Mouse (Mus musculus): ENCODE data around the gene Rnf151.
"Not testable (repeated sequence)": the region's sequence is repeated elsewhere in the genome, so short reads cannot be mapped to it uniquely, and the experiment has no call there.

Gene Rnf151

DNA sequence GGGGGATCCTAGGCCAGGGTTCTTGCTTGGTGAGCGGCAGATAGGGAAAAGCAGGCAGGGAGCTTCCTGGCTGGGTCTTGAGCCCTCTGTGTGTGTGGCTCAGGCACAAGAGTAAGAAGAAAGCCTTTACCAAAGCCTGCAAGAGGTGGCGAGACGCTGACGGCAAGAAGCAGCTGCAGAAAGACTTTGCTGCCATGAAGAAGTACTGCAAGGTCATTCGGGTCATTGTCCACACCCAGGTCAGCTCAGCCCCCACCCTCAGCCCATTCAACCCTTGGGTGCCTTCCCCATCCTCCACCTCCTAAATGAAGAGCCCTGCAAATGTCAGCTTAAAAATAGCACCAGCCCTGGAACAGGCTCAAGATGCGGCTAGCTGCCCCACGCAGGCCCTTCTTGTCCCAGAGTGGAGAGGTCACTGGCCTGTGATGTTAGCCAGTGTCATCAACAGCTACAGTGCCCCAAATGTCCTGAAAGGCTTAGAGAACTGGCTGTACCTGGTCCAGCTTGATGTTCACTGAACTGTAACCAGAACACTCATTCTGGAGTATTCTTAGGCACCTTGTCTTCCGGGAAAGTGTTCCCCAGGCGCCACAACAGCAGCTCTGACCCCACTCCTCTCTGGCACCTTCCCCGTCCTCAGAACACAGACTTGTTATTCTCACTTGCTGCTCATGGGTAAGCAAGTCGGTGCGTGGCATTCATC, 14.5 kb upstream of the Rnf151 start:
- DNase-seq = no peak

DNA sequence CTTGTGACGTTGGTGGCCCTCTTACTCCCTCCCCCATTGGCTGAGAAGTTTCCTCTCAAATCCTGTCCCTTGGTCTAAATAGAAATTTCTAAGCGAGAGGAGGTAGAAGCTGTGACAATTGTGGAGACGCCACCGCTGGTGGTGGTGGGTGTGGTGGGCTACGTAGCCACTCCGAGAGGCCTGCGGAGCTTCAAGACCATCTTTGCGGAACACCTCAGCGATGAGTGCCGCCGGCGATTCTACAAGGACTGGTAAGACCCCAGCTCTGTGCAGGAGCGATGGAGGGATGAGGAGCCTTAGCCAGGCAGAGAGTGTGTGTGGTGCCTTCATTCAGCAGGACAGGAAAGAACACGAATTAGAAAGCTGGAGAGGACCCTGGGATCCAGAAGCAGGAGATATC, 12.9 kb upstream of the Rnf151 start:
- DNase-seq = no peak

DNA sequence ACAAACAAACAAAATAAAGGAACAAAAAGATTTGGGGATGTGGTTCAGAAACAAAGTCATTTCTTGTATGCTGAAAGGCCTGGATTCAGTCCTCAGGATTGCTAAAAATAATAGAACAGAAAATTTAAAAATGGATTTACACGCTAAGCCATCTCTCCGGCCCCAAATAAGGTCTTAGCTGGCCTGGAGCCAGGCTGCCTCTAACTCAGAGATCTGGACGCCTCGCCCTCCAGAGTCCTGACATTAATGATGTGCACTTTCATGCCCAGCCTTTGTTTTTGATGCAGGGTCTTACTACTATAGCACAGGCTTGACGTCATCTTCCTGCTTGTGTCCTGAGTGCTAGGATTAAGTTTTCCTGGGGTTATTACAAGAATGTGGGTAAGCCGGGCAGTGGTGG, 11.2 kb upstream of the Rnf151 start:
- no peak for DNase-seq

DNA sequence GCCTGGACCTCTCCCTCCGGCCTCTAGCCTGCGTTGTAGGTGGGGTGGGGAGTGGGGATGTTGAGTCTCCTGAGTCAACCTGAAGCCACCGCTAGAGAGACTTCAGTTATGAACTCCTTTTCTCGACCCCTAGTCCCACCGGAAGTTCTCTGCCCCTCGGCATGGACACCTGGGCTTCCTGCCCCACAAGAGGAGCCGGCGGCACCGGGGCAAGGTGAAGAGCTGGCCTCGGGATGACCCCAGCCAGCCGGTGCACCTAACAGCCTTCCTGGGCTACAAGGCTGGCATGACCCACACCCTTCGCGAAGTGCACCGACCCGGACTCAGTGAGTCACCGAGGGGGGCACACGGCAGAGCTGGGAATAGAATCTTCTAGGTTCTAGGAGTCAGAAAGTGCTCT, 10.3 kb upstream of the Rnf151 start:
- no peak for DNase-seq

DNA sequence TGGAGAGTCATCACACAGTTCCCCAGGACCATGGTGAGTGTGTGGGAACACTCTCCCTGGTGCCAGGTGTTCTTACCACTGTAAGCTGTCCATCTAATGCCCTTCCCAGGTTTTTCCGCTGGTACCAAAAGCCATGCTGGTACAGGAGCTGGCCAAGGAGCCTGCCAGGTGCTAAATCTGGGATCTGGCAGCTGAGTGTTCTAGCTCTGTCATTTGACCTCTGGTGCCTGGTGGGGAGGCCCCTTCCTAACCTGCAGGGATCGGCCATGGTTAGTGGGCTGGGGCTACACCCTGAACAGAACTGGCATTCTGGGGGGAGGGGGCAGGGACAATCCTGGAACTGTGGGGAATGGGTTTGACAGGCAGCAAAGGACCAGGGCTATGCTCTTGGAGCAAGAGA, 9.8 kb upstream of the Rnf151 start, which contains the start of gene Rpl3l:
TSS of gene Rpl3l (plus strand) at position 203 of the 400 bp plus-strand sequence.
- DNase-seq = no peak

DNA sequence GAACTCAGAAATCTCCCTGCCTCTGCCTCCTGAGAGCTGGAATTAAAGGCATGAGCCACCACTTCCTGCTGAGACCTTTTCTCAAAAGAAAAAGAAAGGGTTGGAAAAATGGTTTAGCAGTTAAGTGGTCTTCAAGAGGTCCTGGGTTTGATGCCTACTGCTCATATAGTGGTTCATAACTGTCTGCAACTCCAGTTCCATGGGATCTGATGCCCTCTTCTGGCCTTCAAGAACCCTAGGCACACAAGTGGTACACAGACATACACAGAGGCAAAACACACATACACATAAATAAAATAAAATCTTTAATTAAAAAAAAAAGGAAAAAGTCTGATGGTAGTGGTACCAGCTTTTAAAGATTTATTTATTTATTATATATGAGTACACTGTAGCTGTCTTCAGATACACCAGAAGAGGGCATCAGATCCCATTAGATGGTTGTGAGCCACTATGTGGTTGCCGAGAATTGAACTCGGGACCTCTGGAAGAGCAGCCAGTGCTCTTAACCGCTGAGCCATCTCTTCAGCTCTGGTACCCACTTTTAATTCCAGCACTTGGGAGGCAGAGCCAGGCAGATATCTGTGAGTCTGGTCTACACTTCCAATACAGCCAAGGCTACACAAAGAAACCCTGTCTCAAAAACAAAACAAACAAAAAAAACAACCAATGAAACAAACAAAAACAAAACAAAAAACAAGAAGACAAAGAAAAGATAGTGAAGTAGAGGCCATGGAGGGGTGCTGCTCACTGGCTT, 8.0 kb upstream of the Rnf151 start:
- no peak for DNase-seq

DNA sequence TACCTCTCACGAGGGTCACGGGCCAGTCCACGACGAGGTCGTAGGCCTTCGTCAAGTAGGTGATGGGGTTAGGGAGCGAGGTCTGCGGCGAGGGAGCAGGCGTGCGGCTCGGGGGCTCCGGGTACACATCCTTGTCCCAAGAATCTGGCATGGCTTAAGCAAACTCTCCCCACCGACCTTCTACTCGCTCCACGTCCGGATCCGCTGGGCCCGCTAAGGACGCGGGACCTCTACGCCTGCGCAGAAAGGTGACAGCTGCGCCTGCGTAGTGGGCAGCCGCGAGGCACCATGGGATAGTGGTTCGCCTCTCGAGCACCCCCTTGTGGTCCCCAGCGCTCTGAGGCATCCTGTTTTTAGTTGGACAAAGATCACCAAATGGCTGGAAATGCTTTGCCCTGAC, 6.3 kb upstream of the Rnf151 start, which contains the start of gene Ndufb10:
TSS of gene Ndufb10 (minus strand) at position 295 of the 400 bp plus-strand sequence.
- peak; percentile 93 to 99 for DNase-seq

DNA sequence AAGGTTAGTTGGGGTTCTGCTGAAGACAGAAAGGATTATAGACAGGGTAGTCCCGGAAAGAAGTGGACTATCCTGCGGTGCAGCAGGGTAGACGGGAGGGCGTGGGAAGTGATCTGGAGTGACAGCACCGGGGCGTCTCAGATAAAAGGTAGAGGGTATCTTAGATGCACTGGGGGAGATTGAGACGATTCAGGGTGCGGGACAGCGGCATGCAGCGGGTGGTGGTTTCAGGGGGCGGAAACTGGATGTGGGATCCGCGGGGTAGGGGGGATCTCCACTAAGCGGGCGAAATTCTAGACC, 6.0 kb upstream of the Rnf151 start:
- no peak for DNase-seq

DNA sequence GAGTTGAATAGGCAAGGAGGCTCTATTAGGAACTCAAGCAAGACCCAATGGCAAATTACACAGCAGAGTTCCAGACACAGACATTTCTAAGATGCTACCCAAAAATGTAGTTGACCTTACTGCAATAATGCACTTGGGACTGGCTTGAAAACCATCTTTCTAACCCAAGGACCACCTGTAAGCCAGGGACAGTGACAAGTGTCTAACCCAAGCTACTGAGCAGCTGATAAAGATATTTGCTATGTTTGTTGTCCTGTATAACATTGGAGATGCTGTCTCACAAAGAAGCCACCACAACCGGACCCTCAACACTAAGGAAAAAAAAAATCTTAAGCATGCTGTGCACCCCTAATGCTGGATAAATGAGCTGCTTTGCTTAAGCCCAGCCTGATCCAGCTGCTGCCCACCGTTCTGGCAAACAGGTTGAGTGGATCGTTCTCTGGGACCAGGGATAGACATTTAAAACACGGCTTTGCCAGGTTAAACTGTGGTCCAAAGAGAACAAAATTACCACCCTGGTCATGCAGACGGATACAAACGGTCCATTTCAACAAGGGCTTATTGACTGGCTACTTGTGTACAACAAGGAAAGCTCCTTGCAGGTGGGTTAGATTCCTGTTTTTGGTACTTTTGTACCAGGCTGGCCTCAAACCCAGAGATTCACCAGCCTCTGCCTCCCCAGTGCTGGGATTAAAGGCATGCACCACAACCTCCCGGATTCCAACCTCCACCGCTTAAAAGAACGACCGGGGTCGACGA, 5.4 kb upstream of the Rnf151 start:
- DNase-seq = no peak

DNA sequence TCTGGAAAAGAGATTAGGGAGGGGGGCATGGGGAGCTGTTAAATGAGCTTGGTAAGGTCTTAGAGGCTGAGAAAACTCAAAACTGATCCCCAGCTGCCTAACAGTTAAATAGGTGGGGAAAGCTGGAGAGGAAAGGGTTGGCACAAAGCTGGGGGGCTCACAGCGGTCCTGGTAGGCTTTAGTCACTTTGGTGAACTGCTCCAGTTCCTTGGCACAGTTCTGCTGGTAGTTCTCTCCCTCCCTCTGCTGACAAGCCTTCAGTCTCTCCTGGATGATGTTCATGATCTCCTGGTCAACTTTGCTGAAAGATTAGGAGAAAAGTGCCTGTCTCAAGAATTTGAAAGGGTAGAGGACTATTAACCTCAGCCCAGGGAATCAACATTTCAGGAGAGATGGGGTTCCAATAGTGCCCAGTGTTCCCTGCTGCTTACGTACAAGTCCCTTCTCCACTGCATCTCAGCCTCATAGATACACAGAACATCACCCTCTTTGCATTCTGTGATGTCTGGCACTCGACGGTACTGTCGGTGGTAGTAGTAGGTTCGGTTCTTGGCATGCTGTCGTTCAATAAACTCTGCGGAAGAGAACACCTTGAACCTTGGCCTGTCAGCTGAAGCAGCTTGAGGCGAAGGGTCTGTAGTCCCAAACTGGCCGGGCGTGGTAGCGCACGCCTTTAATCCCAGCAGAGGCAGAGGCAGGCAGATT, 4.5 kb upstream of the Rnf151 start:
- no peak for DNase-seq

DNA sequence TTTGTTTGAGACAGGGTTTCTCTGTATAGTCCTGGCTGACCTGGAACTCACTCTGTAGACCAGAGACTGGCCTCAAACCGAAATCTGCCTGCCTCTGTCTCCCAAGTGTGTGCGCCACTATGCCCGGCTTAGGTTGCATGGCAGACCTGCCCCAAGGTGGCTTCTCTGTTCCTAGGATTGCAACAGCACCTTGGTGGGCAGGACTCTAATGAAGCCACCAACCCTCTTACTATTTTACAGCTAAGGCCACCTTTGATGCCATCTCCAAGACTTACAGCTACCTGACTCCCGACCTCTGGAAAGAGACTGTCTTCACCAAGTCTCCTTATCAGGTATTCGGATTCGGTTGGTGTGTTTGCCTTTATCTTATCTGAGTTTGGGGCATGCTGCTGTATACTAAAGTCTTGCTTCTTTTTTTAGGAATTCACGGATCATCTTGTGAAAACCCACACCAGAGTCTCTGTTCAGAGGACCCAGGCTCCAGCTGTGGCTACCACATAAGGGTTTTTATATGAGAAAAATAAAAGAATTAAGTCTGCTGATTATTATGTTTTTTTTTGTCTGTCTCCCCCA, 3.6 kb upstream of the Rnf151 start:
- not testable (repeated sequence) for DNase-seq

DNA sequence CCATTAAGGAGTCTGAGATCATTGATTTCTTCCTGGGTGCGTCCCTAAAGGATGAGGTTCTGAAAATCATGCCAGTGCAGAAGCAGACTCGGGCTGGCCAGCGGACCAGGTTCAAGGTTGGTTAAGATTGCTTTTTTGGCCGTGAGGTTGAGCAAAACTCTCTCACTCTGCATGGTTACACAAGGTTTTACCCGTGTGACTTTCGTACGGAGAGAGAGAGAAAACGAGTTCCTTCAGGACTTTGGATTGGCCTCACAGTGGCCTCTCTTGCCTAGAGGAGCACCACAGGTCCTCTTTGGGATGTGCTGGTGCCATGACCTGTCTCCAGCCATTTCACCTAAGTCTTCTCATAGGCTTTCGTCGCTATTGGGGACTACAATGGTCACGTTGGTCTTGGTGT, 2.8 kb upstream of the Rnf151 start:
- not testable (repeated sequence) for DNase-seq

DNA sequence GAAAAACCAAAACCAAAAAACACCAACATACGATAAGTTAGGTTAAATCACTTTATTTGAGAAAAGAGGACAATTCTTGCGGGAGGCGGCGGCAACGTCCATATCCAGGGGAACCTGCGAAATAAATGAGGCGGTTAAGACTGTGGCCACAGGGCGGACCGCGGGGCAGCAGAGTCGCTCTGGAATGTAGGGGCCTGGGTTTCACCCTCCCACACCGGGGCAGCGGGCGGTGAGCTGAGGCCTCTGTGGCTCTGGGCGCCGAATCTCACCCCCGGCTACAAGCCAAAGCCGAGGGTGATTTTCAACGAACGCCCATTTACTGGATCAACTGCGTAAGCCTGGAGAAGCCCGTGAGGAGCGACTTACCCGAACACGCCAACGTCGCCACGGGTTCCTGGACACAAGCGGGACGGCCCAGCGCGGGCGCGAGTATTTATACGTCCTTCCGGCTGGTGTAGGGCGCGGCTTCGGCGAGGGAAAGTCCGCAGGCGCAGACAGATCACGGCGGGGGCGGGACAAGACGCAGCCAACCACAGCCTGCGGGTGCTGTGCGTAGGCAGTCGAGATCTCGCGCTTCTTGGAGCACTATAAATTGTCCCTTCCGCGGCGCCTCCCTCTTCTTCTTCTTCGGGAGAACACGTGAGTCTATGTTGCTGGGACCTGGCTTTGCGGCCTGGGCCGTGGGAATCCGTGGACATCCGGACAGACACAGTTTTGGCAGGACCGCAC, 1.8 kb upstream of the Rnf151 start:
- peak; percentile 97 to 99 for DNase-seq

DNA sequence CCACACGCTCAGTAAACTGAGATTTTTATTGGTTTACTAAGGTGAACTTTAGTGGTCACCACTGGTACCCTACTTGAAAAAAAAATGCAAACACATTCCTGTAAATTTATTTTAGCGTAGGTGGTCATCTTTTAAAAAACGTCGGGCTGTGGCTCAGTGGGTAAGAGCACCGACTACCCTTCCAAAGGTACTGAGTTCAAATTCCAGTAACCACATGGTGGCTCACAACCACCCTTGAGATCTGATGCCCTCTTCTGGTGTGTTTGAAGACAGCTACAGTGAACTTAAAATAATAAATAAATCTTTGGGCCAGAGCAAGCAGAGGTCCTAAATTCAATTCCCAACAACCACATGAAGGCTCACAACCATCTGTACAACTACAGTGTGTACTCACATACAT, 1.1 kb upstream of the Rnf151 start:
- DNase-seq = not testable (repeated sequence)

DNA sequence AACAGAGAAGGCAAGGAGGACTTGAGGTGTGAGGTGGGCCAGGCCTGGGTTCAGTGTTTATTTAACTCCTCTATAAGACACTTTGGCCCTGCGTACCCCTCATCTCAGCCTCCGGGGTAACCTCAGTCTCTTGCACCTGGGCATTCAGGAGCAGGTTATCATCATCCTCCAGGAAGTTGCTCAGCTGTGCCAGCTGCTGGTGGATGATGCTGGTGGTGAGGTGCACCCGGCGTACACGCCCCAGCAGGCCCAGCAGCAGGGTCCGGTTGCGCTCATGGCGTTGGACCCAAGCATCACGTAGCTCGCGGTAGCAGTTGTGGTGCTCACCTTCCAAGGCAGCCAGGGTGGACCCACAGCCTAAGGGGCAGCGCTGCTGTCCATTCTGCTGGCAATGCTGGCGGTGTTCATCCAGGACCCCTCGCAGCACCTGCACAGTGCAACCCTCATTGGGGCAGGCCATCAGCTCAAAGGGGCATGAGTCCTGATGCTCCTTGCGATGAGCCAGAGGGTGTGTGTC, 1.6 kb downstream of the Rnf151 start:
- DNase-seq = no peak

DNA sequence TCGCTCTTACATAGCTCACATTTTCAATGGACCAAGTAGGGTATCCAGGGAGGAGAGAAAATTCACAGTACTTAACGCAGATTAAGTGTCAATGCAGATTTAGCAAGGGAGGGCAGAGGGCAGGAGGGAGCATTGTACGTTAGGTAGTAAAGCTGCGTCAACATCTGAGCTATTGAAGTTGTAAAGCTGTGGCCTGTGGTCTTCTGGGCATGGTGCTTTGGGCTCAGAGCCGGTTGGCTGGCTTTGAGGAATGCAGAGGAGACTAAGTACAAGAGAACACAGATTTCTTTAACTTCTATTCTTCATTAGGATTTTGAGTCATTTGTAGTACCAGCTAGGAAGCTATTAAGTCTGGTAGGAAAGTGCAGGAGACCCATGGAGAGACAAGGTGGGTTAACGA, 2.3 kb downstream of the Rnf151 start:
- no peak for DNase-seq

DNA sequence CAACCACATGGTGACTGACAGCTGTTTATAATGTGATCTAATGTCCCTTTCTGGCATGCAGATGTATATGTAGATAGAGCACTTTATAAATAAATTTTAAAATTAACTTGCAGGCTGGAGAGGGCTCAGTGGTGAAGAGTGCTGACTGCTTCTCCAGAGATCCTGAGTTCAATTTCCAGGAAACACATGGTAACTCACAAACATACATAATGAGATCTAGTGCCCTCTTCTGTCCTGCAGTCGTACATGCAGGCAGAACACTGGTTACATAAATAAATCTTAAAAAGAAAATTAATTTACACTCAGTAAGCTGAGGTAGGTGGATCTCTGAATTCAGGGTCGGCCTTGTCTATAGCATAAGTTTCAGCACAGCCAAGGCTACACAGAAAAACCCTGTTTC, 9.2 kb downstream of the Rnf151 start:
- no peak for DNase-seq

DNA sequence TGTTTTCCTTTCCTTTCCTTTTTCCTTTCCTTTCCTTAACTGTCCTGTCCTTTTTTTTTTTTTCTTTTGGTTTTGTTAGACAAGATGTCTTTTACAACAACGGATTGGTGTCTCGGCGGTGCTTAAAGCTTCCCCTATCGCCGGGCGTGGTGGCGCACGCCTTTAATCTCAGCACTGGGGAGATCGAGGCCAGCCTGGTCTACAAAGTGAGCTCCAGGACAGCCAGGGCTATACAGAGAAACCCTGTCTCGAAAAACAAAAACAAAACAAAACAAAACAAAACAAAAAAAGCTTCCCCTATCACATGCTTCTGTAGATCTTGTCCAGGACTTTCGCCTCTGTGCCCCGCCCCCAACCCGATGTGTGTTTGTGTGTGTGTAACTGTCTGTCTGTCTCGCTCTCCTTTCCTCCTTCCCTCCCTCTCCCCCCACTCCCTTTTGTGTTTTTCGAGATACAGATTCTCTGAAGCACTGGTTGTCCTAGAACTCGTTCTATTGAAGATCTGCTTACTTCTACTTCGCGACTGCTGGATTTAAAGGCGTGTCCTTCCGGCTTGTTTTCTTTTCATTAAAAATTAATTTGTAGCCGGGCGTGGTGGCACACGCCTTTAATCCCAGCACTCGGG, 9.9 kb downstream of the Rnf151 start:
- no peak for DNase-seq

DNA sequence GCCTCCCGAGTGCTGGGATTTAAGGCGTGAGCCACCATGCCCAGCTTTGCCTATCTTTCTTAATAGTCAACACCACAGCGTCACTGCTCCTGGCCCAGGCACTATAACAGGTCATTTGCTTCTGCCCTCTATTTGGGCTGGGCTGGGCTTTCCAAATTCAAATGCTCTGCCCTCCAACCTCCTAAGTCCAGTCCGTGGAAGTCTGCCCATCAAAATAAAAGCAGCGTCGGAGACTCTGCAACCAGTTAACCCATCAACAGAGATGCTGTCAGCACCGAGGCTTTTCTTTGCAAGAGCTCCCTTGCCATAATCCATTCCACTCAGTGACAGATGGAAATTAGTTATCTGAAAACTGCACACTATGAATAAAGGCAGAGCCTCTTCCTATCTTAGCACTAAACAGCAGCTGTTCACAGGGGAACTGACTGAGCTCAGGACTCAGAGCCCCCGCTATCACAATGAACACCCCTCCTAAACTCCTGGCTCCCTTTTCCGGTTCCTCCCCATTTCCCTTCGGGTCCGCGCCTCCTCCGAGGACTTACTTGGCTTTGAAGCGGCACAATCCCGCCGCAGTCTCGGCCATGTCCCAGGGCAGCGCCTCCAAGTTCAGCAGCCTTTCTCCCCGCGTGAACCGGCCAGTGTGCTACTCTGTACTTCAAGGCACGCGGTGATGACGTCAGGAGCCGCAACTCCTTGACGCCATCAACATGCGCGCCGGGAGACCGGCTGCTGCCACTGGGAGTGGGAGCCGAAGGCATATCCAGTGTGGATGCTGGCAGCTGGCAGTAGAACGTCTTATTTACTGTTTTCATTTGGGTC, 10.7 kb downstream of the Rnf151 start, which contains the start of gene Tbl3:
TSS of gene Tbl3 (minus strand) at position 679 of the 819 bp plus-strand sequence.
- DNase-seq = peak; percentile 92 to 96

DNA sequence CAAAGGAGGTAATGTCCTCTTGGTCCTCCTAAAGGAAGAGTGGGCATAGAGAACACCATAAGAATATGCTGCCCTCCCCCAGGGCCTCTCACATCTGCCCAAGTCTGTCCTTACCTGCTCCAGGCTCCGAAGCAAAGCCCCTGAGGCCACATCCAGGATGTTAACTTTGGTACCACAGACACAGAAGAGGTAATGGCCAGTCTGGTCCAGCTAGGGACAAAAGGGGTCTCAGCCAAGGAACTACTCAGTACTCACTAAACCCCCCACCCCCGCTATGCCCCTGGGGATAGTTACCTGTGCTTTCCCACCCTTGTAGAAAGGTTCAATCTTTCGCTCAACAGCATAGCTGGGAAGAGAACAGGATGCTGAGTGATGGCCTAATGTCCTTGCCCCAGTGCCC, 12.0 kb downstream of the Rnf151 start:
- DNase-seq = peak in 1 of 2 experiments; percentile 3
